Mouse (Mus musculus) right cerebral cortex, postnatal 4 days (tissue): ENCODE results near the gene Sipa1l3.

Source experiments
- DNase-seq: peaks from one replicate; pipeline ENCODE4 v3.0.0-alpha.2; 2022

Sipa1l3 gene

DNA sequence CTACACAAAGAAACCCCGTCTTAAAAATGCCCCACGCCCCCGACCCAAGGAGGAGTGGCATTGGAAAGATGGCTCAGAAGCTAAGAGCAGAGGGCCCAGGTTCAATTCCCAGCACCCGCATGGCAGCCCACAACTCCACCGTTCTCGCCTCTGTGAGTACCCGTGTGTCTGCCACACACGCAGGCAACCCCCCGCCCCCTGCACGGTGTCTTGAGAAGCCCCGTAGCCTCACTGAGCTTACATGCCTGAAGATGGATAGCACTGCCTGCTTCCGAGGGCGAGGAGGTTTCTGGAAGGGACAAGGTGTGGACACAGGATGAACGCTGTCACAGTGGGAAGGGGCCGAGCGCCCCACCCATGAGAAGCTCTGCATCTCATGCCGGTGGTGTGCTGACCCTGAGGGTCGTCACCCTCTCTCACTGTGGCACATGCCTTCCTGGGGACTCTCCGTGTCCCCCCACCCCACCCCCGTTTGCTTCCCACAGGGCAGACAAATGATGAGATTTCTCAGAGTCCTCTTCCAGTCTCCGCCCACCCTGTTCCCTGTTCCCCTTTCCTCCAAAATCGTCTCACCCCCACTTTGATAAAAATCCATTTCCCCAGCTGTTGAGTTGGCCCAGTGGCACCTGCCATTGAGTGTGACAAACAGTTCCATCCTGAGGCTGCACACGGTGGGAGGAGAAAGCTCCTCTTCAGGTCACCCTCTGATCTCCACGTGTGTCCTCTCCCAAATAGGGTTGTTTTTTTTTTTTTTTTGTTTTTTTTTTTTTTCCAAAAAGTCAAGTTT, 222.4 kb downstream of the Sipa1l3 start:
- DNase-seq = no peak

DNA sequence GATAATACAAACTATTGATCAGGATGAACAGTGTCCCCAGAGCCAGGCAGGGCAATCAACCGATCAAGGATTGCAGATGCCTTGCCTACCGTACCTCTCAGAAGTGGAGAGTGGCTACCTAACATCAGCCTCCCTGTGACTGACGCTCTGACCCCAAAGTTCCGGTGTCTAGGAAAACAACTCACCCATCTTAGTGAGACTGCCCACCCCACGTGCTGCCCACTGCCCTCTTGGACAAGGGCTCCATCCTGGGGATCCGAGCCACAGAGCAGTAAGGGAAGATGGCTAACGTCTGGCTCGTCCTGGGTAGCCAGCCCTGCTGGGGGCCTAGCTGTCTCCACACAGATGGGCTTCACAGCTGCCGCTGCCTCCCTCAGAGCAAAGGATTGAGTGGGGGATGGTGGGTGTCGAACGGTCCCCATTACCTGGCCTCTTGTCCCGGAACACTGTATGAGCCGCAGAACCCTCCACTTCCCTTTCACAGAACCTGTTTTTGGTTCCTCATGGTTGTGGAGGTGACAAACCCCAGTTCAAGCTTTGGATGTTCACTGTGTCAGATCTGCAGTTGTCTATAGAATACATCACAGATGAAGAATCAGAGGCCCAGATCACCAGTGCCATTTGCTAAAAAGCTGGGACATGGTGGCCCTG, 224.2 kb downstream of the Sipa1l3 start:
- DNase-seq = no peak

- DNase-seq = no peak
Measured at GRCm38 (mm10) chr7:29293131-29294065, 225.0 kb downstream of the Sipa1l3 start.

GRCm38 (mm10) chr7:29292458-29293098, 225.9 kb downstream of the Sipa1l3 start:
- no peak for DNase-seq

- no peak for DNase-seq
Measured at GRCm38 (mm10) chr7:29291616-29292457, 226.6 kb downstream of the Sipa1l3 start.

- DNase-seq = no peak
Measured at GRCm38 (mm10) chr7:29290691-29291485, 227.6 kb downstream of the Sipa1l3 start.

GRCm38 (mm10) chr7:29289856-29290255, 228.6 kb downstream of the Sipa1l3 start:
- DNase-seq = no peak

- peak; percentile 77 for DNase-seq
Measured at GRCm38 (mm10) chr7:29288942-29289638, 229.4 kb downstream of the Sipa1l3 start, which contains the start of gene Ppp1r14a. TSS of gene Ppp1r14a (plus strand) at chr7:29289308.

DNA sequence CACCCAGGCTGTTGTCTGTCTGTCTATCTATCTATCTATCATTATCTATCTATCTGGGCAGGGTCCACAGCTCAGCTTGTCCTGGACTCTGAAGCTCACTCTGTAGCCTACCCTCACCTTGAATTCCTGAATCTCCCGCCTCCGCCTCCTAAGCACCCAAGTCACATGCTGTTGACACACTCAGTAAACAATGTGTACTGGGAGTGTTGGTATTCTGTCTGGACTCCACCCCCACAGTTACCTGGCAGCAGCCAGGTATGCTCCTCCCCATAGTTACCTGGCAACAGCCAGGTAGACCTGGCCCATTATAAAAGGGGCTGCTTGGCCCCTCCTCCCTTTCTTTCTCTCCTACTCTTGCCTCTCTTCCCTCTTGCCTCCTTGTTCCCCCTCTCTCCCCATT, 230.4 kb downstream of the Sipa1l3 start:
- no peak for DNase-seq

- no peak for DNase-seq
Measured at GRCm38 (mm10) chr7:29287481-29287880, 231.0 kb downstream of the Sipa1l3 start.

DNA sequence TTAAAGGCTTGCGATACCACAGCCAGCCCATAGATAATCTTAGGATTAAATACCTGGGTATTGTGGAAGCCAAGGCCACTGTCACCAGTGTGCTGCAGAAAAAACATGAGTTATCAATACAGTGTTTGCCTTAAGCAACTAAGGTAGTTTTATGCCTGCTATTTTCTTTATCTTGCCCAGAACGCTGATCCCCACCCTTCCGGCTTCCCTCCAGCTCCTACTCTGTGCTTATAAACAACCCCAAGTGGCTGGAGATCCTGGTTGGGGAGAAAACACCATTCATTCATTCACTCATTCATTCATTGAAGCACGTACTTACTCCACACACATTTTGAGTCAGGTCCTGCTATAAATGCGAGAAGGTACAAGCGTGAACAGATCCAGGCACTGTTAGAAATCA, 233.9 kb downstream of the Sipa1l3 start:
- no peak for DNase-seq

DNA sequence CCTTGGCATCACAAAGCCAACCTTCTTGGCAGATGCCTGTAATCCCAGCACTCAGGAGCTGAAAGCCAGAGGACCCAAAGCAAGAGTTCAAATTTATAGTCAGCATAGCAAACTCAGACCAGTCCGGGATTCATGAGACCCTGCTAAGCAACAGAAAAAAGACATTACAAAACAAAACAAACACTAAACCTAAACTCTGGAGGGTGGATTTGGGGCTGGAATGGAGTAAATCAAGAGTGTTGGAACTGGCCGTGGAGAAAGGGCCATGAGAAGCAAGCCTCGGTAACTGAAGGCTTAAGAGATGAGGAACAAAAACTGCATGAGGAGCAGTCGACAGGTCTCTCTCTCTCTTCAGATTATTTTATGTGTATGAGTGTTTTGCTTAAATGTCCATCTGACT, 234.6 kb downstream of the Sipa1l3 start:
- no peak for DNase-seq

- no peak for DNase-seq
Measured at GRCm38 (mm10) chr7:29282074-29282554, 236.3 kb downstream of the Sipa1l3 start.

- peak; percentile 49 for DNase-seq
Measured at GRCm38 (mm10) chr7:29281201-29282073, 237.0 kb downstream of the Sipa1l3 start, which contains the start of gene Spint2. TSS of gene Spint2 (minus strand) at chr7:29281912.

DNA sequence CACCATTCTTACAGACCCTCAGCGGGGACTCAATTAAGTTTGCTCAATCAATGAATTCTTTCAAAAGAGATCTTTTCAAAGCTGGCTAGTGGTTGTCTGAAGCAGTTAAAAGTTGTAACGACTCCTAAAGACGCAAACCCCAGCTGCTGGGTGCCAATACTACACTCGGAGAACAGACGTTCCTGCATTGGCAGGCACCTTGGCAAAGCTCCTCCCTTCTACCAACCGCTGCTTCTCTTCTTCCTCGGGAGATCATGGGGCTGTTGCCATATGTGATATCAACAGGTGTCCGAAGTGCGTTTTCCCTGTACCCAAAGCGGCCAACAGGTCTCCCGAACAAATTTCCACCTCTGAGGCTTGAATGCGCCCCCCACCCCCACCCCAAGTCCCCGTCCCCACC, 237.6 kb downstream of the Sipa1l3 start:
- no peak for DNase-seq

DNA sequence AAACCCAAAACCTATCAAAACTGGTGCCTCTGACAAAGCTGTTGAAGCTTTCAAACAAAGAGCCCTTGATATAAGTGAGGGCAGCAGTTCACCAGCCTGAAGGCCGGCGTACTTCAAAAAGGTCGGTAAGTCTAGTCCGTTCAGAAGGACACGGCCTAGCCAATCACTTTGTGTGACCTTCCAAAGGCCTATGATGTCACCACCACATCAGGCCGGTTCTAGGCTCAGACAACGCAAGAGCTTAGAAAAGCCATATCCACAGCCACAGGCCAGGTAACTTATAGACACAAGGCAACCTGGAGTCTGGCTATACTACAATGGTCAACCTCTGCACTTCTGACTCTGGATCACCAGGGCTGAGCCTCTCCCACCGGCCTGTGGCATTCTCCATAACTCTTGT, 238.5 kb downstream of the Sipa1l3 start:
- DNase-seq = no peak

DNA sequence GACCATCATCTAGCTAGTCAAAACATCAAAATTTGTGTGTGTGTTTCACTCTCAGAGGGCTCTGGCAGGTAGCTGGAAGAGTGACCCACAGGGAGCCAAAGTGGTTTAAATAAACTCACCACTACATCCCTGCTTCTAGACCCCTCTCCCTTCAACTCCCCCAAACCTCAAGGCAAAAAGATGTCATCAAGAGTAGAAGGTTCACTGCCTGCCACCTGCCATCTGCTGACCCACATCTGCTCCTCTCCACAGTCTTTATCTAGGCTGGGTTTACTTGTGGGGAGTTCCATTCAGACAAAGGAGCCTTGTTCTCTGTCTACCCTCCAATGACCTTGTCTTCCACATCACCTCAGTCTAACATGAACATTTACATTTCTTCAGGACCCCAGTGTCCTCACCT, 239.2 kb downstream of the Sipa1l3 start:
- no peak for DNase-seq

DNA sequence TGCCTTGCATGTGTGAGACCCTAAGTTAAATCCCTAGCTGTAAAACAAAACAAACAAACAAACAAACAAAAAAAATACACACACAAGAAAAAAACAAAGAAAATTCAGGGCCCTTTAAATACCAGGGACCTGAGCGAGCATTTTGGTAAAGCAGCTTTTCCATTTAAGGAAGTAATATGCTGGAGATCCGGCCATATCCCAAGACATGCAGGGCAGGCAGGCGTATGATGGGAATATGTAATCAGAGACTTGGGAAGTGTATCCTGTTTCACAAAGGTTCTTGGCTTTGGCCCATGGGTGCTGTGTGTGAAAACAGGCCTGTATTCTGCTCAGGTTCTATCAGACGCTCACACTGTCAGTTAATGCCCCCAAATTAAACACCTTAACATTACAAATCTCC, 240.9 kb downstream of the Sipa1l3 start:
- no peak for DNase-seq

GRCm38 (mm10) chr7:29276715-29277114, 241.7 kb downstream of the Sipa1l3 start:
- DNase-seq = no peak
